Mouse (Mus musculus): Measurements from ENCODE around the gene Tekt2.

GRCm38 (mm10) chr4:126321111-126321853, 4.2 kb downstream of the Tekt2 start, which contains the start of gene Adprhl2:
- TF ChIP-seq CTCF (IDR thresholded peaks at IDR 0.05) = peak; percentile 100
- TF ChIP-seq EP300 (IDR thresholded peaks at IDR 0.05) = no peak
